In genomic region chr4:33928450-33928849, GRCm38 (mm10) we compare ENCODE assay signal across 29 mouse cellular contexts. TPM values are rescaled to one million over a fixed set of nuclear protein-coding genes. Genes with fewer than 3 reads are reported as not detected.
DNase-seq lines count a peak whose midpoint lies in the region; ATAC-seq lines count a peak whose summit lies in the region.
"Had no signal": no experiment of that assay in that cellular context is flagged by ENCODE, and none has a peak within 500 bp of the region (broad histone marks: within the 10 kb centered on the region; RNA-seq: fewer than 3 reads in every experiment).

No protein-coding gene starts in this region.

- no peak overlapping the region for H3K27ac ChIP-seq in forebrain, embryonic 14.5 days (ENCODE audit: low read depth, low read length)
- H3K27ac ChIP-seq in forebrain, embryonic 11.5 days (ENCODE audit: low read depth, low read length): no peak overlapping the region
- H3K27ac ChIP-seq in midbrain, embryonic 14.5 days (replicated peaks; ENCODE audit: low read depth, low read length): no peak overlapping the region
- H3K27ac ChIP-seq in midbrain, embryonic 10.5 days (replicated peaks): no peak overlapping the region
- no peak overlapping the region for H3K27ac ChIP-seq in hindbrain, embryonic 16.5 days (ENCODE audit: low read depth, low read length)
- no peak overlapping the region for H3K27ac ChIP-seq in neural tube, embryonic 15.5 days (replicated peaks)
- H3K27ac ChIP-seq: heart, embryonic 15.5 days; intestine, embryonic 15.5 days; limb, embryonic 12.5 days; liver, embryonic 12.5 days; stomach, embryonic 15.5 days had no signal

- no peaks in the 10 kb centered on the region for H3K36me3 ChIP-seq in forebrain, embryonic 14.5 days (ENCODE audit: control insufficient read depth, insufficient read depth, low read length)
- no peaks in the 10 kb centered on the region for H3K36me3 ChIP-seq in forebrain, embryonic 11.5 days (ENCODE audit: control insufficient read depth, insufficient read depth, low read length)
- no peaks in the 10 kb centered on the region for H3K36me3 ChIP-seq in midbrain, embryonic 14.5 days (ENCODE audit: control insufficient read depth, insufficient read depth, low read length)
- no peaks in the 10 kb centered on the region for H3K36me3 ChIP-seq in midbrain, embryonic 10.5 days
- H3K36me3 ChIP-seq in hindbrain, embryonic 16.5 days (ENCODE audit: control insufficient read depth, insufficient read depth, low read length): no peaks in the 10 kb centered on the region
- H3K36me3 ChIP-seq in neural tube, embryonic 15.5 days: no peaks in the 10 kb centered on the region
- H3K36me3 ChIP-seq: G1E; heart, embryonic 15.5 days; intestine, embryonic 15.5 days; limb, embryonic 12.5 days; liver, embryonic 12.5 days; stomach, embryonic 15.5 days had no signal

- H3K4me1 ChIP-seq in forebrain, embryonic 14.5 days (ENCODE audit: control insufficient read depth, insufficient read depth, low read length): 0 out of 2 replicates have a peak, but pooled peaks cover 4% of the 10 kb centered on the region
- H3K4me1 ChIP-seq in forebrain, embryonic 11.5 days (replicated peaks; ENCODE audit: control insufficient read depth, insufficient read depth, low read length): no peaks in the 10 kb centered on the region; the same call in 1 of the 2 replicates
- peaks cover under 1% of the 10 kb centered on the region; the same call in 1 of the 2 replicates for H3K4me1 ChIP-seq in midbrain, embryonic 14.5 days (ENCODE audit: control insufficient read depth, insufficient read depth, low read length)
- H3K4me1 ChIP-seq in midbrain, embryonic 10.5 days: peaks cover 22% of the 10 kb centered on the region
- H3K4me1 ChIP-seq in hindbrain, embryonic 16.5 days (ENCODE audit: control insufficient read depth, insufficient read depth, low read depth, low read length): 0 out of 2 replicates have a peak, but pooled peaks cover 2% of the 10 kb centered on the region
- H3K4me1 ChIP-seq in neural tube, embryonic 15.5 days: peaks cover 9% of the 10 kb centered on the region

- intact Hi-C loops in left cerebral cortex, postnatal 14 days (cut with DNase I): loop anchor here (5.0 to 10.0 kb wide), 3 partner anchors 444 to 624 kb away; partner anchors contain the start of gene Akirin2

- H3K27me3 ChIP-seq in forebrain, embryonic 14.5 days (replicated peaks; ENCODE audit: control insufficient read depth, insufficient read depth, low read length): 0 out of 2 replicates have a peak, but pooled peaks cover under 1% of the 10 kb centered on the region
- peaks cover 10% of the 10 kb centered on the region; the same call in 1 of the 2 replicates for H3K27me3 ChIP-seq in forebrain, embryonic 11.5 days (ENCODE audit: control insufficient read depth, insufficient read depth, low read length)
- H3K27me3 ChIP-seq in midbrain, embryonic 14.5 days (ENCODE audit: control insufficient read depth, insufficient read depth, low read length): no peaks in the 10 kb centered on the region
- H3K27me3 ChIP-seq in midbrain, embryonic 10.5 days (ENCODE audit: low read depth, poor library complexity, severe bottlenecking): peaks cover 37% of the 10 kb centered on the region
- H3K27me3 ChIP-seq in hindbrain, embryonic 16.5 days (replicated peaks; ENCODE audit: control insufficient read depth, insufficient read depth, low read length): no peaks in the 10 kb centered on the region
- no peaks in the 10 kb centered on the region for H3K27me3 ChIP-seq in neural tube, embryonic 15.5 days (replicated peaks)
- H3K27me3 ChIP-seq: CH12.LX; intestine, embryonic 15.5 days had no signal

- ATAC-seq in forebrain, embryonic 14.5 days: no peak
- ATAC-seq in forebrain, embryonic 11.5 days (replicated peaks; ENCODE audit: low FRiP score): no peak
- ATAC-seq in midbrain, embryonic 14.5 days (ENCODE audit: low FRiP score, low TSS enrichment): no peak
- no peak for ATAC-seq in hindbrain, embryonic 16.5 days
- ATAC-seq in neural tube, embryonic 15.5 days (ENCODE audit: low FRiP score): no peak
- ATAC-seq in CD4-positive, CD25-positive, alpha-beta regulatory T cell, adult 4 months: no peak
- ATAC-seq: intestine, embryonic 15.5 days; liver, embryonic 12.5 days; Patski had no signal

- WGBS in forebrain, embryonic 14.5 days: 50% methylated on average over 1 of the region's 1 CpGs
- WGBS in forebrain, embryonic 11.5 days: 69% methylated on average over 1 of the region's 1 CpGs
- 65% methylated on average over 1 of the region's 1 CpGs for WGBS in midbrain, embryonic 14.5 days
- 83% methylated on average over 1 of the region's 1 CpGs for WGBS in midbrain, embryonic 10.5 days
- WGBS in hindbrain, embryonic 16.5 days: 58% methylated on average over 1 of the region's 1 CpGs
- 73% methylated on average over 1 of the region's 1 CpGs for WGBS in neural tube, embryonic 15.5 days

- no peaks in the 10 kb centered on the region for H3K9me3 ChIP-seq in forebrain, embryonic 14.5 days (replicated peaks; ENCODE audit: control insufficient read depth, low read length)
- H3K9me3 ChIP-seq in forebrain, embryonic 11.5 days (ENCODE audit: control insufficient read depth, low read length): no peaks in the 10 kb centered on the region
- no peaks in the 10 kb centered on the region for H3K9me3 ChIP-seq in midbrain, embryonic 14.5 days (ENCODE audit: control insufficient read depth, low read length)
- no peaks in the 10 kb centered on the region for H3K9me3 ChIP-seq in midbrain, embryonic 10.5 days (replicated peaks)
- H3K9me3 ChIP-seq in hindbrain, embryonic 16.5 days (ENCODE audit: control insufficient read depth, low read length): no peaks in the 10 kb centered on the region
- H3K9me3 ChIP-seq in neural tube, embryonic 15.5 days (replicated peaks): no peaks in the 10 kb centered on the region
- H3K9me3 ChIP-seq: heart, embryonic 15.5 days; intestine, embryonic 15.5 days; limb, embryonic 12.5 days; liver, embryonic 12.5 days; stomach, embryonic 15.5 days had no signal

- H3K4me3 ChIP-seq in forebrain, embryonic 14.5 days (ENCODE audit: low read depth, low read length): no peak overlapping the region
- H3K4me3 ChIP-seq in forebrain, embryonic 11.5 days (ENCODE audit: low read depth, low read length): no peak overlapping the region
- no peak overlapping the region for H3K4me3 ChIP-seq in midbrain, embryonic 14.5 days (replicated peaks; ENCODE audit: low read depth, low read length)
- H3K4me3 ChIP-seq in midbrain, embryonic 10.5 days: no peak overlapping the region
- H3K4me3 ChIP-seq in hindbrain, embryonic 16.5 days (ENCODE audit: low read length): no peak overlapping the region
- H3K4me3 ChIP-seq in neural tube, embryonic 15.5 days (replicated peaks): no peak overlapping the region
- H3K4me3 ChIP-seq: heart, embryonic 15.5 days; intestine, embryonic 15.5 days; limb, embryonic 12.5 days; liver, embryonic 12.5 days; stomach, embryonic 15.5 days had no signal

- H3K4me2 ChIP-seq in forebrain, embryonic 14.5 days (ENCODE audit: low read length): peak overlapping the region; percentile 28
- no peak overlapping the region for H3K4me2 ChIP-seq in forebrain, embryonic 11.5 days (ENCODE audit: low read depth, low read length, severe bottlenecking)
- H3K4me2 ChIP-seq in midbrain, embryonic 14.5 days (ENCODE audit: low read length): peak overlapping the region; percentile 34
- H3K4me2 ChIP-seq in hindbrain, embryonic 16.5 days (ENCODE audit: low read length): peak overlapping the region; percentile 41
- peak overlapping the region; percentile 23 for H3K4me2 ChIP-seq in neural tube, embryonic 15.5 days
- H3K4me2 ChIP-seq: heart, embryonic 15.5 days; intestine, embryonic 15.5 days; limb, embryonic 12.5 days; liver, embryonic 12.5 days; stomach, embryonic 15.5 days had no signal

- DNase-seq in forebrain, embryonic 14.5 days (ENCODE audit: low spot score): no peak
- no peak for DNase-seq in forebrain, embryonic 11.5 days (ENCODE audit: low spot score)
- DNase-seq in midbrain, embryonic 14.5 days: no peak
- DNase-seq in midbrain, embryonic 10.5 days (ENCODE audit: low spot score): no peak
- DNase-seq in left cerebral cortex, postnatal 14 days (ENCODE audit: low spot score in 2 of 2): no peak
- DNase-seq: adrenal gland, postnatal 36 days; cerebellum, adult 11-12 months; cerebellum, postnatal 36 days; heart, postnatal 4 days; kidney, adult 8-10 months; kidney, postnatal 10 days; layer of hippocampus, postnatal 36 days; lung, adult 2 months; lung, postnatal 14 days; right cerebral cortex, postnatal 4 days; thymus, postnatal 25 days had no signal

- H3K9ac ChIP-seq in forebrain, embryonic 14.5 days (ENCODE audit: low read length): no peak overlapping the region
- H3K9ac ChIP-seq in forebrain, embryonic 11.5 days (ENCODE audit: low read length): no peak overlapping the region
- H3K9ac ChIP-seq in midbrain, embryonic 14.5 days (replicated peaks; ENCODE audit: low read length): no peak overlapping the region
- no peak overlapping the region for H3K9ac ChIP-seq in hindbrain, embryonic 16.5 days (ENCODE audit: low read depth, low read length)
- no peak overlapping the region for H3K9ac ChIP-seq in neural tube, embryonic 15.5 days (replicated peaks)
- H3K9ac ChIP-seq: heart, embryonic 15.5 days; intestine, embryonic 15.5 days; limb, embryonic 12.5 days; liver, embryonic 12.5 days; stomach, embryonic 15.5 days had no signal

RNA-seq across cellular contexts. Expression of gene Cnr1, which starts 4.1 kb away (rescaled TPM):
- polyA plus RNA-seq in forebrain, embryonic 14.5 days (2014; fragmentation: Nextera tagmentation; extraction: Ambion mirVana): 81.5 and 83.9 TPM in 2 replicates
- polyA plus RNA-seq in forebrain, embryonic 11.5 days (2014; fragmentation: Nextera tagmentation; extraction: Ambion mirVana): 14.9 and 16.1 TPM in 2 replicates
- 75.5 and 80.8 TPM in 2 replicates for polyA plus RNA-seq in midbrain, embryonic 14.5 days (2014; fragmentation: Nextera tagmentation; extraction: Ambion mirVana)
- 4.6 and 9.6 TPM in 2 replicates for polyA plus RNA-seq in midbrain, embryonic 10.5 days (2016; fragmentation: Nextera tagmentation; extraction: Ambion mirVana)
- 52.0 and 57.0 TPM in 2 replicates for polyA plus RNA-seq in hindbrain, embryonic 16.5 days (2015; fragmentation: Nextera tagmentation; extraction: Ambion mirVana)
- 41.6 and 52.5 TPM in 2 replicates for polyA plus RNA-seq in neural tube, embryonic 15.5 days (2015; fragmentation: Nextera tagmentation; extraction: Ambion mirVana)
- total RNA-seq in left cerebral cortex, postnatal 14 days (2021): 100 to 1,000 TPM; 117 to 128 TPM
- polyA plus RNA-seq in CD4-positive, CD25-positive, alpha-beta regulatory T cell, adult 4 months (2017; shearing (Covaris generic)): not detected
- total RNA-seq: CH12.LX; megakaryocyte, adult 5-6 weeks; monocyte, adult 5-6 weeks had no signal
- polyA plus RNA-seq: G1E, Patski had no signal
